Mouse (Mus musculus) bone marrow, adult 2 months (tissue): Measurements from ENCODE around the gene B3galt2. TPM values are rescaled to one million over a fixed set of nuclear protein-coding genes. Genes with fewer than 3 reads are reported as not detected.

Source experiments
- H3K27ac ChIP-seq: fragments of 200-500 bp; 2 replicates; pipeline ENCODE4 v1.5.1; 2012; ENCODE audit warnings: low read depth, mild to moderate bottlenecking, control low read depth, inconsistent platforms, low read length; ENCODE audit not compliant: control insufficient read depth, poor library complexity, insufficient read depth
- H3K4me1 ChIP-seq: fragments of 200-500 bp; 2 replicates; pipeline ENCODE4 v1.6.1; 2011; ENCODE audit warnings: low read length; ENCODE audit not compliant: control insufficient read depth, insufficient read depth
- H3K4me3 ChIP-seq: fragments of 200-500 bp; replicated peaks from 2 replicates; pipeline ENCODE3; 2011; ENCODE audit warnings: mild to moderate bottlenecking, low read depth, low read length, control low read depth; ENCODE audit not compliant: control insufficient read depth
- CTCF ChIP-seq: fragments of 200-500 bp; IDR thresholded peaks from 2 replicates; pipeline ENCODE4 v1.5.1; 2011; ENCODE audit warnings: low read length, control low read depth; ENCODE audit not compliant: control insufficient read depth, insufficient read depth
- POLR2A ChIP-seq: fragments of 200-500 bp; IDR thresholded peaks from 2 replicates; pipeline ENCODE4 v1.6.1; 2011; ENCODE audit warnings: low read depth, mild to moderate bottlenecking, control low read depth, low read length, borderline replicate concordance; ENCODE audit not compliant: control insufficient read depth
- WGBS: fragments of 180-500 bp; shearing (Covaris S2); methylation state at CpG from one replicate; pipeline ENCODE4 v1.1.7; 2018; 5-methylcytosine and 5-hydroxymethylcytosine counted together
- polyA plus RNA-seq: library from polyadenylated mRNA; stranded (reverse); fragments of >200 nt; gene quantifications from 2 replicates; pipeline ENCODE4 v1.2.4, GENCODE M21; 2011; ENCODE audit warnings: low replicate concordance; ENCODE audit not compliant: missing spikeins, insufficient read depth, insufficient read length

B3galt2 gene
- not detected in 2 replicates for polyA plus RNA-seq

DNA sequence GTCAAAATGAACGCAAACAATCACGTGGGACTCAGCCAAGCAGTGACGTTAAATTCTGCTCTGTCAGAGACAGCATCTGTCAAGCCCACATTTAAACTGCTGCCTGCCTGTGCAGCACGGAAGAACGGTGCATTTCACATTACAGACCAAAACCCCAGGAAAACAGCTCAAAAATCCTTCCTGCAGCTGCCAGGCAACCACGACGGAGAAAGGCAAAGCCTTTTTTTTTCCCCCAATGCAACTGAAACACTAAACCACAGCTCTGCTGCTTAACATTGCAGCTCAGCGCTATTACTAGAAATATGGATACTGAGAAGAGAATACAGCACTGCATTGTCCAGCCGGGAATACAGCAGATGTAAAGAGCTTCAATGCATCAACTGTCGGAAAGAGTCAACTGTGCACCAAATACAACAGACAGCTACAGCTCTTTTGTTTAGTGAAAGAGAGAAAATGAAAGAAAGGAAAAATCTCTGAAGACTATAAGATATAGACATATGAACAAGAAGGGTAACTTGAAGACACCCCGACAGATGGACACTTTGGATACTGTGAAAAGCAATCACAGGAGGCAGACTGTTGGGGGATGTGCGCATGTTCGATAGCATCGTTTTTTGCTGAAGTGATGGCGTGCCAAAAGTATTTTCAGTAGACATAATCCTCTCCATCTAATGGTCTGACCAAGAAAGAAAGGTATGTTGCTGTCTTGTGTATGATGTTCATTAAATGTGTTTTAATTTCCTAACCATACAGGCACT lies at the start of gene B3galt2:
Gene B3galt2, plus strand, starts transcription at position 15 of the 758 bp plus-strand sequence.
- TF ChIP-seq CTCF (no peak), POLR2A (no peak)
- Histone ChIP-seq H3K4me3 (no peak within 1 kb of the TSS), H3K27ac (no peak within 1 kb of the TSS), H3K4me1 (no peaks in the 10 kb centered on the region)
- WGBS: 31% methylated on average over 15 of the region's 15 CpGs

DNA sequence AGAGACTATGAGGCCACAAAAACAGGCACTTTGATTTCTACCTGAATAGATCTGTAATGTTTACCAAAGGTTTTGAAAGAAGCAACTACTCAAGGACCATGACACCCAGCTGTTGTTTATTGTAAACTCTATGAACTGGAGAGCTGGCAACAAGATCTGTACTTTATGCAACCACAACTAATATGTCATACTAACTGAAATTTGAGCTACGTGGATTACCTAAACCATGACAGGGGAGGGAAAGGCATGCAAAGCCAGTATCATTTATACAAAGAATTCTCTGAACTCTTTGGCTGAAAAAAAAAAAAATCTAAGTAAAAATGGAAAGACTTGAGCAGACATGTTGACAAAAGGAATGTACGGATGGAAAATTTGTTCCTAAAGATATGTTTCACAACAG lies 43.6 kb upstream of the B3galt2 start:
- WGBS: 85% methylated on average over 2 of the region's 2 CpGs
- Histone ChIP-seq H3K27ac (no peak overlapping the region), H3K4me3 (no peak overlapping the region), H3K4me1 (no peaks in the 10 kb centered on the region)
- TF ChIP-seq CTCF (no peak), POLR2A (no peak)

DNA sequence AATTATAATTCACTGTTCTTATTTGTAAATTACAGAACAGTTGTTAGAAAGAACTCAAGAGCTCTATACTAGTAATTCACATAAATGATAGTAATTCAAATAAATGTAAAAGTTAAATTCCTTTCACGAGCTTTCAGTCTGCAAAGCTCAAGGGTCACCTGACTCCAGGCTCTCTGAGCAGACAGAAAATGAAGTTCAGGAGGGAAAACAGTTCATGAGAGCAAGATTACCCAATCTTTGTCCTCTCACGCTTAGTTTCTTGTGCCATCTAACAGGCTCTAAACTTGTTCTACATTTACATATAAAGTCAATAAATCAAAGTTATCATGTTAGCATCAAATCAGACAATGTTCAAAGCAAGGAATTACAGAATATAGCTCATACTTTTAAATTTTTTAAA lies 31.6 kb upstream of the B3galt2 start:
- no peak overlapping the region for H3K4me3 ChIP-seq
- no peak overlapping the region for H3K27ac ChIP-seq
- H3K4me1 ChIP-seq: no peaks in the 10 kb centered on the region
- no peak for TF ChIP-seq CTCF
- no peak for TF ChIP-seq POLR2A
- WGBS: 85% methylated on average over 2 of the region's 2 CpGs

DNA sequence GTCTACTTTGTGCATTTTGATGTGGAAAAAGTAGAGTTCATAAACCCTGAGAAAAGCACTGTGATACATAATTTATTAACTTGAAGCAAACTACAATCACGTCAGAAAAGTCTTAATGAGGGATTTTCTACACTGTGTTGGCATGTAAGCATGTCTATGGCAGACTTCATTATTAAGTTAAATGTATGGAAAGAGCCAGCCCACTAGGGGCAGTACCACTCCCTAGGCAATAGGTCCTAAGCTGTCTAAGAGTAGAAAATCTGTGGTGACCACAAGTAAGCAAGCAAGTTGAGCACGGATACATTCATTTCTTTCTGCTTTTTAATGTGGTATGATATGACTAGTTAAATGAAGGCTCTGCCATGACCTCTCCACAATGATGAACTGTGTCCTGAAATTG lies 27.6 kb upstream of the B3galt2 start:
- TF ChIP-seq POLR2A: no peak
- no peak for TF ChIP-seq CTCF
- Histone ChIP-seq H3K4me3 (no peak overlapping the region), H3K4me1 (no peaks in the 10 kb centered on the region), H3K27ac (no peak overlapping the region)
- 91% methylated on average over 2 of the region's 2 CpGs for WGBS

DNA sequence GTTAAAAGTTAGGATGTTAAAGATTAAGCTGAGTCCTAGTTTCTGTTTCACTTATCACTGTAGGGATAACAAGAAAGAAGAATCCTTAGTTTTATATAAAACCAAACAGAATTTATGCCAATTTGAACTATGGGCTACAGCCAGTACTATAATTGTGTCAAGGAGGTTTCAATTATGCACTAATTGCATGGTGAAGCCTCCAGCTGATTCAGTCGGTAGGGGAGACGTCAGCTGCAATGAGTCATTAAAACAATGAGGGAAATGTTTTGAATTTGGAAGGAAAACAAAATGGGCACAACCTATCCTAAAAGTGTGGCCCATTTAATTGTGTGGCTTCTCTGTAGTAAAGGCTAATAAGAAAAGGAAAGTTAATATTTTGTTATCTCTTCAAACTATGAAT lies 20.7 kb upstream of the B3galt2 start:
- Histone ChIP-seq H3K27ac (no peak overlapping the region), H3K4me3 (no peak overlapping the region), H3K4me1 (no peaks in the 10 kb centered on the region; the same call in 1 of the 2 replicates)
- 81% methylated on average over 2 of the region's 2 CpGs for WGBS
- no peak for TF ChIP-seq CTCF
- no peak for TF ChIP-seq POLR2A

DNA sequence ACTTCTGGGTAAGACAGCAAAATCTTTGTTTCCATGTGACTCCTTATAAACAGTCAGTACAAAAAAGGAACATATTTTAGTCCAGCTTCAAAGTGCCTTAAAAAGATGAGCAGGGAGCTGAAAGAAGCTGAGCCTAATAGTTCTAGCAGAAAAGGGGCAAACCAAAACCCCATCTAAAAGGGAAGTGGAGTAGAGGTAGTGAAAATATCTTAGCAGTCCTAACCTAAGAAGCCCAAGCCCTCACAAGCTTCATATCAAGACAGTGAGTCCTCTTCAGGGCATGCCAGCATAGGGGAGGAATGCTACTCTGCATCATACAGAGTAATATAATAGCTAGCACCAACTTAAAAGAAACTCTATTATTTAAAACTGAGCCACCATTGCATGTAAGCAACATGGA lies 18.5 kb upstream of the B3galt2 start:
- TF ChIP-seq POLR2A: no peak
- no peak for TF ChIP-seq CTCF
- Histone ChIP-seq H3K4me1 (no peaks in the 10 kb centered on the region; the same call in 1 of the 2 replicates), H3K4me3 (no peak overlapping the region), H3K27ac (no peak overlapping the region)

DNA sequence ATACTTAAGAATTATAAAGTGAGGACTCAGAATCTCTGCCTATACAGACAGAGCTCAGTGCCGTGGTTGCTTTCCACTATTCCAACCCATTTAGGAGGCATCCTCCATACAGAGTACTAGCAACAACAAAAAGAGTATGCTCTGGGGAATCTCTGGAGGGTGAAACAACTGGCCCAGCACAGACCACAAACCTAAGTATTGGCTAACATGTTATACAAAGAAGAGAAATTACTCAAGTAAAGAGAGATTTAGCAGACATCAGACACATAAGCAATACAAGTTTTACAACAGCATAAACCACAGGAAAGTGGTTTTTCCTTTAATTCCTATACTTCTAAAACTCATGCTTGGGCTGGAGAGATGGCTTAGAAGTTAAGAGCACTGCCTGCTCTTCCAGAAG lies 17.8 kb upstream of the B3galt2 start:
- Histone ChIP-seq H3K4me3 (no peak overlapping the region), H3K4me1 (no peaks in the 10 kb centered on the region; the same call in 1 of the 2 replicates), H3K27ac (no peak overlapping the region)
- no peak for TF ChIP-seq CTCF
- TF ChIP-seq POLR2A: no peak
- WGBS: 68% methylated on average over 1 of the region's 1 CpGs

DNA sequence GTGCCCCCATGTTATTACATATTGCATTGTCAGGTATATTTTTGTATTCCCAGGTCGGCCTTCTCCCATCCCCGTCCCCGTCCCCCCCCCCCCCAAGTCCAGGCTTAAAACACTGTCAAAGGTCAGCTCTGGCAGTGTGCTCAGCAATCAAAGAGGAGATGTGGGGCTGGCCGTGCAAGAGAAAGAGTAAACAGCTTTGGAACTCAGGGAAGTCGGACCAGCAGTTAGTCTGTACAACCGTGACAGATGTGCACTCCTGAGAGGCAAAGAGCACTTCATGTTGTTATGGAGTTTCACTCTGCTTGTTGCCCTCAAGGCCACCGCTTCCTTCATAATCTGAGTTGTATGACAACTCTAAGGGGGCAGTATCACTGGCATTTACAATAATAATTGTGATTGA lies 9.1 kb upstream of the B3galt2 start:
- TF ChIP-seq POLR2A (no peak), CTCF (no peak)
- no peaks in the 10 kb centered on the region for H3K4me1 ChIP-seq
- WGBS: 92% methylated on average over 7 of the region's 7 CpGs
- no peak overlapping the region for H3K4me3 ChIP-seq
- no peak overlapping the region for H3K27ac ChIP-seq

DNA sequence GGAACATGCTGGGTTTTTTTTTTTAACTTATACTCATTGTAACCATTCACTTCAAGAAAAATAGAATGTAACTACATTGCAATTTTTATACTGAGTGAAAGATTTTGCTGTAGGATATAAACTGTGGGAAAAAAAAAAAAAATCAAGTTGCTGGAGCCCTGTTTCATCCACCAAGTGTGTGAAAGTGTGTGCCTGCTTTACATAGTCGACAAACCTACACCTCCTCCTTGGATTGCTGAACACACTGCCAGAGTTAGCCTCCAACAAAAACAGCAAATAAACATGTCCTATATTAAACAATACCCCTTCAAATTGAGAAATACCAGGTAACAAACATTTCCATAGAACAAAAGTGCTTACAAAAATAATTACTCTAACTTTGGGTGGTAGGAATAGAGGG lies 8.1 kb upstream of the B3galt2 start:
- 71% methylated on average over 1 of the region's 1 CpGs for WGBS
- H3K27ac ChIP-seq: no peak overlapping the region
- H3K4me1 ChIP-seq: no peaks in the 10 kb centered on the region
- TF ChIP-seq POLR2A (no peak), CTCF (no peak)
- H3K4me3 ChIP-seq: no peak overlapping the region
